Comparison of ENCODE assay signal across 11 mouse cellular contexts in the genomic region with DNA sequence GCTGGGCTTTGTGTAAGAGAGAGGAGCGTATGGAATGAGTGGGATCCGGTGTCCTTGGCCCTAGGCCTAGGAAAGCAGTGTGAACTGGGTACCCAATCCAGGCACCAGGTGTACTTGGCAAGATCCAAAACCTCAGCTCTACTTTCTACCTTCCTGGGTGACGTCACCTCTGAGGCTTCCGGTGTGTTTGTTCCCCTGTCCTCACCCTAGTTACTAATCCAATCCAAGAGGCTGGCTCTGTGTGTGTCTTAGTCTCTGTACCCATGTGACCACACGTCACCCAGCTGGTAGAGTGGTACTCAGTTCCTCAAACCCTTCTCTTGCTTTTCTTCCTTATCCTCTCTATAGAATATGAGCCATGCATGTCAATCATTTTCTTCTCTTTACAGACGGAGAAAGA.
DNase-seq lines count a peak whose midpoint lies in the region; ATAC-seq lines count a peak whose summit lies in the region.
"Had no signal": no experiment of that assay in that cellular context is flagged by ENCODE, and none has a peak within 500 bp of the region (broad histone marks: within the 10 kb centered on the region; RNA-seq: fewer than 3 reads in every experiment).

No protein-coding gene starts in this region.

- no peak overlapping the region for H3K4me2 ChIP-seq in heart, embryonic 14.5 days (ENCODE audit: low read length)
- H3K4me2 ChIP-seq: embryonic facial prominence, embryonic 12.5 days; neural tube, embryonic 15.5 days had no signal

- DNase-seq in heart, postnatal 4 days = no peak
- peak; percentile 87 for DNase-seq in CD4-positive, CD25-positive, alpha-beta regulatory T cell, adult 2 months (ENCODE audit: low read depth, low spot score)
- no peak for DNase-seq in layer of hippocampus, adult 9-11 months
- DNase-seq in embryo, embryonic 11 days = no peak
- DNase-seq in left cerebral cortex, postnatal 14 days (ENCODE audit: low spot score in 2 of 2) = no peak
- DNase-seq: left cerebral cortex, postnatal 4 days had no signal

- whole genome bisulfite sequencing in heart, embryonic 14.5 days = 71% methylated on average over 6 of the region's 6 CpGs

- H3K4me1 ChIP-seq in heart, embryonic 14.5 days (ENCODE audit: control insufficient read depth in 2 of 2, insufficient read depth in 2 of 2, low read length in 2 of 2) = peaks cover 45 to 61% of the 10 kb centered on the region in 2 experiments

- H3K36me3 ChIP-seq in heart, embryonic 14.5 days (ENCODE audit: control insufficient read depth, insufficient read depth, low read length) = no peaks in the 10 kb centered on the region
- H3K36me3 ChIP-seq: embryonic facial prominence, embryonic 12.5 days; neural tube, embryonic 15.5 days had no signal

- H3K9ac ChIP-seq in heart, embryonic 14.5 days (ENCODE audit: low read length) = no peak overlapping the region
- H3K9ac ChIP-seq: embryonic facial prominence, embryonic 12.5 days; neural tube, embryonic 15.5 days had no signal

- H3K27ac ChIP-seq in heart, embryonic 14.5 days (replicated peaks in 1 of 2; ENCODE audit: control insufficient read depth in 1 of 2, insufficient read depth in 1 of 2, low read depth in 2 of 2, low read length in 2 of 2) = peak overlapping the region; percentile 12 to 93
- H3K27ac ChIP-seq: embryonic facial prominence, embryonic 12.5 days had no signal

- H3K27me3 ChIP-seq in heart, embryonic 14.5 days (ENCODE audit: control insufficient read depth, insufficient read depth, low read length) = no peaks in the 10 kb centered on the region
- H3K27me3 ChIP-seq: embryonic facial prominence, embryonic 12.5 days; neural tube, embryonic 15.5 days had no signal

- no peak for ATAC-seq in heart, embryonic 14.5 days (ENCODE audit: insufficient number of reproducible peaks, insufficient read depth, low FRiP score, low read depth)
- ATAC-seq in inflammation-experienced regulatory T-cells, adult 6 months = peak; percentile 60
- ATAC-seq in neutrophil, adult 5-6 weeks (ENCODE audit: extremely low read depth, insufficient number of reproducible peaks, low FRiP score, poor library complexity, severe bottlenecking) = peak; percentile 78

- no peak overlapping the region for H3K4me3 ChIP-seq in heart, embryonic 14.5 days (ENCODE audit: control insufficient read depth in 1 of 2, insufficient read depth in 1 of 2, low read depth in 1 of 2, low read length in 2 of 2)
- H3K4me3 ChIP-seq: embryonic facial prominence, embryonic 12.5 days; neural tube, embryonic 15.5 days had no signal

- no peaks in the 10 kb centered on the region for H3K9me3 ChIP-seq in heart, embryonic 14.5 days (ENCODE audit: control insufficient read depth, low read length)
- H3K9me3 ChIP-seq: embryonic facial prominence, embryonic 12.5 days; neural tube, embryonic 15.5 days had no signal

- intact Hi-C loops in left cerebral cortex, postnatal 14 days (cut with DNase I) = no loop called here
